Mouse (Mus musculus): ENCODE results near the gene Prr9.

Prr9 gene

GRCm38 (mm10) chr3:92123847-92124246 lies at the start of gene Prr9:
Gene Prr9 (minus strand): TSS chr3:92123947.
- DNase-seq (ENCODE audit: low spot score in 2 of 2) = no peak

- DNase-seq (ENCODE audit: low spot score in 2 of 2) = no peak
Observed at GRCm38 (mm10) chr3:92169847-92170246, 46.1 kb upstream of the Prr9 start.

- peak in 1 of 2 experiments; percentile 43 for DNase-seq (ENCODE audit: low spot score in 2 of 2)
Observed at GRCm38 (mm10) chr3:92153322-92153721, 29.6 kb upstream of the Prr9 start.

- DNase-seq (ENCODE audit: low spot score in 2 of 2) = peak; percentile 14 to 44
Observed at GRCm38 (mm10) chr3:92150631-92151277, 27.0 kb upstream of the Prr9 start.

GRCm38 (mm10) chr3:92147913-92148312 lies 24.2 kb upstream of the Prr9 start:
- DNase-seq (ENCODE audit: low spot score in 2 of 2) = no peak

GRCm38 (mm10) chr3:92147420-92147819 lies 23.7 kb upstream of the Prr9 start:
- no peak for DNase-seq (ENCODE audit: low spot score in 2 of 2)

GRCm38 (mm10) chr3:92142644-92143043 lies 18.9 kb upstream of the Prr9 start, which contains the start of gene Lelp1:
Gene Lelp1 (minus strand): TSS chr3:92142744.
- DNase-seq (ENCODE audit: low spot score in 2 of 2) = no peak

- DNase-seq (ENCODE audit: low spot score in 2 of 2) = no peak
Observed at GRCm38 (mm10) chr3:92120902-92121301, 2.8 kb downstream of the Prr9 start.

- DNase-seq (ENCODE audit: low spot score in 2 of 2) = no peak
Observed at GRCm38 (mm10) chr3:92117930-92118329, 5.8 kb downstream of the Prr9 start.

- no peak for DNase-seq (ENCODE audit: low spot score in 2 of 2)
Observed at GRCm38 (mm10) chr3:92111526-92111925, 12.2 kb downstream of the Prr9 start.

- no peak for DNase-seq (ENCODE audit: low spot score in 2 of 2)
Observed at GRCm38 (mm10) chr3:92110790-92111189, 13.0 kb downstream of the Prr9 start.

- DNase-seq (ENCODE audit: low spot score in 2 of 2) = peak in 1 of 2 experiments; percentile 12
Observed at GRCm38 (mm10) chr3:92106582-92106981, 17.2 kb downstream of the Prr9 start.

GRCm38 (mm10) chr3:92083042-92083441 lies 40.7 kb downstream of the Prr9 start, which contains the start of gene Lor:
Gene Lor (minus strand): TSS chr3:92083142.
- no peak for DNase-seq (ENCODE audit: low spot score in 2 of 2)

- peak; percentile 13 to 32 for DNase-seq (ENCODE audit: low spot score in 2 of 2)
Observed at GRCm38 (mm10) chr3:92081285-92081931, 42.3 kb downstream of the Prr9 start.

- peak; percentile 62 to 64 for DNase-seq (ENCODE audit: low spot score in 2 of 2)
Observed at GRCm38 (mm10) chr3:92080462-92081284, 43.1 kb downstream of the Prr9 start.
